Mouse (Mus musculus): ENCODE measurements around the gene Rcc1l. TPM values are rescaled to one million over a fixed set of nuclear protein-coding genes. Genes with fewer than 3 reads are reported as not detected.

Gene Rcc1l
- polyA plus RNA-seq, 1 experiment: 18.0 TPM

DNA sequence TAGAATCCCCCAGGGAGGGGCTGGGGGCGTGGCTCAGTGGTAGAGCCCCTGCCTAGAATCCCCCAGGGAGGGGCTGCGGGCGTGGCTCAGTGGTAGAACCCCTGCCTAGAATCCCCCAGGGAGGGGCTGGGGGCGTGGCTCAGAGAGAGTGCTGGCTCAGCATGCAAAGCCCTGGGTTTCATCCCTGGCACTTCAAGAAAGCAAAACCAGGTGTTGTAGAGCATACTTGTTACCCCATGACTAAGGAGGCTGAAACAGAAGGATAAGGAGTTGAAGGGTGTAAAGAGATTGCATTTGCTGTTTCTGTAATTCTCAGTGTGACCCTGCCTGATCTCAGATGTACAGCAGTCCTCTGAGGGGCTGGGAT lies 54.7 kb downstream of the Rcc1l start:
- TF ChIP-seq POLR2A (IDR thresholded peaks at IDR 0.05; ENCODE audit: control insufficient read depth, extremely low read depth, insufficient read depth, low read length, poor library complexity): no peak
- no peak for TF ChIP-seq CTCF (IDR thresholded peaks at IDR 0.05; ENCODE audit: borderline replicate concordance, control insufficient read depth, extremely low read depth, insufficient read depth, low read length, poor library complexity)
- Histone ChIP-seq H3K4me3 (ENCODE audit: control insufficient read depth, insufficient read depth, low read length) (no peak overlapping the region), H3K27me3 (ENCODE audit: control insufficient read depth, insufficient read depth, low read length) (no peaks in the 10 kb centered on the region), H3K4me1 (replicated peaks; ENCODE audit: control insufficient read depth, insufficient read depth, low read length) (no peaks in the 10 kb centered on the region), H3K36me3 (ENCODE audit: control insufficient read depth, insufficient read depth, low read length) (no peaks in the 10 kb centered on the region), H3K27ac (ENCODE audit: control insufficient read depth, insufficient read depth, low read length) (no peak overlapping the region)
- no peak for DNase-seq
- 84% methylated on average over 4 of the region's 4 CpGs for WGBS

DNA sequence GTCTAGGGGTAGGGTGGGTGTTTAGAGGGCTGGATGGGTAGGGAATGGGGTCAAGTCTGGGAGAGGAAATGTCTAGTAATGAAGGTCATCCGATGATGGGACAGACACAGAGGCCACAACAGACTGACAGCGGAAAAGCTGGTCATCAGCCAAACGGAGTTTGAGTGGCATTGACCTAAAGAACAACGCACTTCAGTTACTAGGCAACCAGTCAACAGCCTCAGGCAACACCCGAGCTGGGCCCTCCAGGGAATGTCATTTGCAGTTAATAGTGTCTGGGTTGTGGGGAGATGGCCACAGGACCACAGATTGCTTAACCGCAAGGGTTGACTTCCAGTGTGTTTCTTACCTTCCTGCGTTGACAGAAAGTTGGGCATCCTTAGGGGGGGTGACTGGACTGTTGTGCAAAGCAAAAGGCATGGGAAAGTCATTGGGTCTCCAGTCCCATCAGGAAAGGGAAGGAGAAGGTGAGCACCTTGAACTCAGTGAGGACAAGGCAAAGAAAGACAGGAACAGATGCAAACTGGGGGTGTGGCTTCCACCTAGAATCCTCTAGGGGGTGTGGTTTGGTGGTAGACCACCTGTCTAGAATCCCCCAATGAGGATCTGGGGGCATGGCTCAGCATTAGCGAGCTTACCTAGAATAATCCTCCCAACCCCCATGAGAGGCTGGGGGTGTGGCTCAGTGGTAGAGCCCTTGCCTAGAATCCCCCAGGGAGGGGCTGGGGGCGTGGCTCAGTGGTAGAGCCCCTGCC lies 55.3 kb downstream of the Rcc1l start:
- Histone ChIP-seq H3K27ac (ENCODE audit: control insufficient read depth, insufficient read depth, low read length) (no peak overlapping the region), H3K27me3 (ENCODE audit: control insufficient read depth, insufficient read depth, low read length) (no peaks in the 10 kb centered on the region), H3K36me3 (ENCODE audit: control insufficient read depth, insufficient read depth, low read length) (no peaks in the 10 kb centered on the region), H3K4me3 (ENCODE audit: control insufficient read depth, insufficient read depth, low read length) (no peak overlapping the region), H3K4me1 (replicated peaks; ENCODE audit: control insufficient read depth, insufficient read depth, low read length) (no peaks in the 10 kb centered on the region)
- WGBS: 94% methylated on average over 9 of the region's 9 CpGs
- no peak for TF ChIP-seq POLR2A (IDR thresholded peaks at IDR 0.05; ENCODE audit: control insufficient read depth, extremely low read depth, insufficient read depth, low read length, poor library complexity)
- no peak for TF ChIP-seq CTCF (IDR thresholded peaks at IDR 0.05; ENCODE audit: borderline replicate concordance, control insufficient read depth, extremely low read depth, insufficient read depth, low read length, poor library complexity)
- DNase-seq: no peak

DNA sequence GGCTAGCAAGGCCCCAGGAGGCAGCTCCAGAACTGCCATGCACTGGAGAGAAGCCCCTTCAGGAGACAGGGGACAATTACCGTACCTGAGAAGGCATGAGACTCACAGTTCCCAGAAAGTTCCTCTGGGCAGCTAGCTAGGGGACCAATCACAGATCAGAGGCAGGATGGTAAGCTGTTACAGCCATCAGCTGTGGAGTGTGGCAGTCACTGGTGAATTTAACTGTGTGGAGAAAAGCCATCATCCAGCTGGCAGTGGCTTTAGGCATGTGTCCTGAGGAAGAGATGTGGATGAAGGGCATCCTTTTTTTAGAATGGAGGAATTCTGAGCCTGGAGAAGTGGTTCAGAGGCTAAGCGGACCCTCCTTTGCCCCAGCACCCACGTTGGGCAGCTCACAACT lies 56.4 kb downstream of the Rcc1l start:
- no peak overlapping the region for H3K4me3 ChIP-seq (ENCODE audit: control insufficient read depth, insufficient read depth, low read length)
- H3K27ac ChIP-seq (ENCODE audit: control insufficient read depth, insufficient read depth, low read length): no peak overlapping the region
- TF ChIP-seq CTCF (IDR thresholded peaks at IDR 0.05; ENCODE audit: borderline replicate concordance, control insufficient read depth, extremely low read depth, insufficient read depth, low read length, poor library complexity) (no peak), POLR2A (IDR thresholded peaks at IDR 0.05; ENCODE audit: control insufficient read depth, extremely low read depth, insufficient read depth, low read length, poor library complexity) (no peak)
- no peaks in the 10 kb centered on the region for H3K4me1 ChIP-seq (replicated peaks; ENCODE audit: control insufficient read depth, insufficient read depth, low read length)
- no peak for DNase-seq
- no peaks in the 10 kb centered on the region for H3K36me3 ChIP-seq (ENCODE audit: control insufficient read depth, insufficient read depth, low read length)
- 88% methylated on average over 3 of the region's 3 CpGs for WGBS
- H3K27me3 ChIP-seq (ENCODE audit: control insufficient read depth, insufficient read depth, low read length): no peaks in the 10 kb centered on the region

DNA sequence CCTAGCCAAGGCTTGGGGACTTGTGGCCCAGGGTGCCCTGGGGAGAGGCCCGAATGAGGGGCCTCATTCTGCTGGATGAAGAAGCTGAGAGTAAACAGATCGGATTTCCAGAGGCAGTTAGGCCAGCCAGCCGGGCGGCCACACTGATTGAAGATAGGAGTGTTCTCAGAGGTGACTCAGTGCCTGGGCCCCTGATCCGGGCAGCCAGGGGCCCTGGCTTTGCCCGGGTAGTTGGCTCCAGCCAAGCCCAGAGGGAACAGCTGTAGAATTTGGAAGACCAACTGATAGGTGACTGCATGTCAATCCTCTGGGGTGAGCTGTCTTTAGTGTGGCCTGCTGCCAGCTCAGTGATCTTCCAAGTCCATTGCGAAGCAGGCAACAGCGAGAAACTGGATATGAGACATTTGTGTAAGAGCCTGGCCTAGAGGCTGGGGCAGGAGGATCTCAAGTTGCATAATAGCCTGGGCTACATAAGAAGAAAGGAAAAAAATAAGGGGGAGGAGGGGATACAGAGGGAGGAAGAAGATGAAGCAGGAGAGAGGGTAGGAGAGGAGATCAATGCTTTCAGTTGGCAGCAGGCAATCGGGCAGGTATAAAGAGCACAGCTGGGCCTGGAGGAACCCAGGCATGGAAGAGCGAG lies 57.0 kb downstream of the Rcc1l start:
- WGBS: 94% methylated on average over 10 of the region's 10 CpGs
- no peak for TF ChIP-seq POLR2A (IDR thresholded peaks at IDR 0.05; ENCODE audit: control insufficient read depth, extremely low read depth, insufficient read depth, low read length, poor library complexity)
- Histone ChIP-seq H3K4me1 (replicated peaks; ENCODE audit: control insufficient read depth, insufficient read depth, low read length) (no peaks in the 10 kb centered on the region), H3K36me3 (ENCODE audit: control insufficient read depth, insufficient read depth, low read length) (no peaks in the 10 kb centered on the region), H3K4me3 (ENCODE audit: control insufficient read depth, insufficient read depth, low read length) (no peak overlapping the region), H3K27me3 (ENCODE audit: control insufficient read depth, insufficient read depth, low read length) (no peaks in the 10 kb centered on the region), H3K27ac (ENCODE audit: control insufficient read depth, insufficient read depth, low read length) (no peak overlapping the region)
- no peak for DNase-seq

DNA sequence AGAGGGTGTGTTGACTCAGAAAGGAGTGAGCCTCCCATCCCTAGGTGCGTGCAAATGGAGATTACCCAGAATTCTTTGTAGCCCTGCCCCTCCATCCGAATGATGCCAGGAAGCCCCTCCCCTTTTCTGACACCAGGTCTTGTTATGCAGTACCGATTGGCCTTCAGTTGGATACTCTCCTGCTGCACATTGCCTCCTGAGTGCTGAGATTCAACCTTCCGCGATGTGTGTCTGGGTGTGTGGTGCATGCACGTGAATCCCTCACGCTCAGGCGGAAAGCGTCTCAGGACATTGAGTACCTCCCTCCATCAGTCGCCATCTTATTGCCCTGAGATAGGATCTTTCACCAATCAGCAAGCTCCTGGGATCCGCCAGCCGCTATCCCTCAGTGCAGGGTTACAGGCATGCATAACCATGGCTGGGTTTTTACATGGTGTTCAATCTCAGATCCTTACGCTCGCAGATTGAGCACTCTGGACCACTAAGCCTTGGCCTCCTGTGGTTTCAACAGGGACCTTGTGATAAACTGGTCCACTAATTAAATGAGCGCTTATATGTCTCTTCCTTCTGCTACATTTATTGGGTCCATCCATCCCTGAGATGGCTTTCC lies 57.7 kb downstream of the Rcc1l start:
- no peak overlapping the region for H3K4me3 ChIP-seq (ENCODE audit: control insufficient read depth, insufficient read depth, low read length)
- WGBS: 96% methylated on average over 15 of the region's 15 CpGs
- TF ChIP-seq CTCF (IDR thresholded peaks at IDR 0.05; ENCODE audit: borderline replicate concordance, control insufficient read depth, extremely low read depth, insufficient read depth, low read length, poor library complexity): no peak
- TF ChIP-seq POLR2A (IDR thresholded peaks at IDR 0.05; ENCODE audit: control insufficient read depth, extremely low read depth, insufficient read depth, low read length, poor library complexity): no peak
- no peaks in the 10 kb centered on the region for H3K36me3 ChIP-seq (ENCODE audit: control insufficient read depth, insufficient read depth, low read length)
- no peaks in the 10 kb centered on the region for H3K27me3 ChIP-seq (ENCODE audit: control insufficient read depth, insufficient read depth, low read length)
- H3K27ac ChIP-seq (ENCODE audit: control insufficient read depth, insufficient read depth, low read length): no peak overlapping the region
- no peaks in the 10 kb centered on the region for H3K4me1 ChIP-seq (replicated peaks; ENCODE audit: control insufficient read depth, insufficient read depth, low read length)
- no peak for DNase-seq

DNA sequence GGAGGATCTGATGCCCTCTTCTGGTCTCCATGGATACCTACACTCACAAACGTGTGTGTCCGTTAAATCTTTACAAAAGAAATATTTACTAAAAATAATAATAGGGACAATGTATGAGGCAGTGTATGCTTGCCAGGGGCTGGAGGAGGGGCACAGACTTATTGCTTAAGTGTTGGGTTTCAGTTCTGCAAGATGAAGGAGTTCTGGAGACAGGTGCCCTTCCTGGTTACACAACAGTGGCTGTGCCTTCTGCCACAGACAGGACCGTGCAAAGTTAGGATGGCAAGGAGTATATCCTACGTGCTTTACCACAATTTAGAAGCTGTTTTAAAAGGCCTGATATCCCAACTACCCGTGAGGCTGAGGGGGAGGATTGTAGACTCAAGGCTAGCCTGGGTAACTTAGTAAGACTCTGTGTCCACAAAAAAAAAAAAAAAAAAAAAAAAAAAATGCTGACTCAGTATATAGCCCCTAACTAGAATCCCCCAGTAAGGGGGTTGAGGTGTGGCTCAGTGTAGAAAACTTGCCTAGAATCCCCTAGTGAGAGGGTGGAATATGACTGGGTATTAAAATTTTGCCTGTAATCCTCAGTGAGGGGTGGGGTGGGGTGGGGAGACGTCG lies 60.8 kb downstream of the Rcc1l start:
- Histone ChIP-seq H3K4me1 (replicated peaks; ENCODE audit: control insufficient read depth, insufficient read depth, low read length) (no peaks in the 10 kb centered on the region), H3K27me3 (ENCODE audit: control insufficient read depth, insufficient read depth, low read length) (no peaks in the 10 kb centered on the region), H3K36me3 (ENCODE audit: control insufficient read depth, insufficient read depth, low read length) (no peaks in the 10 kb centered on the region), H3K4me3 (ENCODE audit: control insufficient read depth, insufficient read depth, low read length) (no peak overlapping the region), H3K27ac (ENCODE audit: control insufficient read depth, insufficient read depth, low read length) (no peak overlapping the region)
- TF ChIP-seq POLR2A (IDR thresholded peaks at IDR 0.05; ENCODE audit: control insufficient read depth, extremely low read depth, insufficient read depth, low read length, poor library complexity) (no peak), CTCF (IDR thresholded peaks at IDR 0.05; ENCODE audit: borderline replicate concordance, control insufficient read depth, extremely low read depth, insufficient read depth, low read length, poor library complexity) (no peak)
- DNase-seq: no peak
- 93% methylated on average over 7 of the region's 7 CpGs for WGBS

All from thymus, adult 2 months (tissue).